Mouse (Mus musculus): ENCODE measurements at regions not wholly inside any gene's neighbourhood (a gene's known extent, or its start where the extent isn't known, plus 50 kb on each side); places are given as distances from the start of the nearest gene placed in this dataset.

GRCm38 (mm10) chr3:139844443-139844842, 638.9 kb downstream of the Stpg2 start:
- H3K36me3 ChIP-seq, result no peaks in the 10 kb centered on the region
- no peak overlapping the region for H3K4me2 ChIP-seq
- no peak overlapping the region for H3K27ac ChIP-seq
- no peaks in the 10 kb centered on the region for H3K9me3 ChIP-seq
- no peak overlapping the region for H3K4me3 ChIP-seq
- 0 out of 2 replicates have a peak, but pooled peaks cover 4% of the 10 kb centered on the region for H3K4me1 ChIP-seq
- H3K9ac ChIP-seq, result no peak overlapping the region
- H3K27me3 ChIP-seq, result no peaks in the 10 kb centered on the region
- ATAC-seq (ENCODE audit: insufficient number of reproducible peaks, insufficient read depth, low FRiP score, low TSS enrichment, low read depth), result no peak
- WGBS, result 66% methylated on average over 3 of the region's 3 CpGs

GRCm38 (mm10) chr3:139847826-139848225, 642.3 kb downstream of the Stpg2 start:
- H3K27ac ChIP-seq, result no peak overlapping the region
- no peak for ATAC-seq (ENCODE audit: insufficient number of reproducible peaks, insufficient read depth, low FRiP score, low TSS enrichment, low read depth)
- 0 out of 2 replicates have a peak, but pooled peaks cover 4% of the 10 kb centered on the region for H3K4me1 ChIP-seq

GRCm38 (mm10) chr3:139859966-139860635, 654.6 kb downstream of the Stpg2 start:
- Histone ChIP-seq H3K9me3 (no peaks in the 10 kb centered on the region), H3K4me1 (peaks cover 20% of the 10 kb centered on the region), H3K36me3 (no peaks in the 10 kb centered on the region), H3K4me2 (peak overlapping the region; percentile 53), H3K4me3 (peak overlapping the region; percentile 23), H3K9ac (no peak overlapping the region), H3K27ac (peak overlapping the region; percentile 83), H3K27me3 (no peaks in the 10 kb centered on the region)
- 18% methylated on average over 16 of the region's 16 CpGs for WGBS
- peak; percentile 84 for ATAC-seq (ENCODE audit: insufficient number of reproducible peaks, insufficient read depth, low FRiP score, low TSS enrichment, low read depth)

More at GRCm38 (mm10) chr3:139847826-139848225, 642.3 kb downstream of the Stpg2 start:
- Histone ChIP-seq H3K36me3 (no peaks in the 10 kb centered on the region), H3K9ac (no peak overlapping the region), H3K27me3 (no peaks in the 10 kb centered on the region), H3K9me3 (no peaks in the 10 kb centered on the region), H3K4me2 (no peak overlapping the region), H3K4me3 (no peak overlapping the region)
- WGBS, result 54% methylated on average over 5 of the region's 5 CpGs

GRCm38 (mm10) chr3:139860831-139861371, 655.4 kb downstream of the Stpg2 start:
- H3K36me3 ChIP-seq, result no peaks in the 10 kb centered on the region
- peak overlapping the region; percentile 53 for H3K4me2 ChIP-seq
- H3K9me3 ChIP-seq, result no peaks in the 10 kb centered on the region
- H3K27me3 ChIP-seq, result no peaks in the 10 kb centered on the region
- peak overlapping the region; percentile 23 for H3K4me3 ChIP-seq
- ATAC-seq (ENCODE audit: insufficient number of reproducible peaks, insufficient read depth, low FRiP score, low TSS enrichment, low read depth), result peak; percentile 32; the same call in 1 of the 2 replicates
- H3K9ac ChIP-seq, result 0 out of 2 replicates have a peak overlapping the region, but pooled peaks have one; percentile 6
- H3K27ac ChIP-seq, result peak overlapping the region; percentile 83
- peaks cover 20% of the 10 kb centered on the region for H3K4me1 ChIP-seq
- WGBS, result 9% methylated on average over 9 of the region's 9 CpGs

GRCm38 (mm10) chr3:139866329-139866728, 660.8 kb downstream of the Stpg2 start:
- no peak overlapping the region for H3K4me3 ChIP-seq
- no peak for ATAC-seq (ENCODE audit: insufficient number of reproducible peaks, insufficient read depth, low FRiP score, low TSS enrichment, low read depth)
- peaks cover 4% of the 10 kb centered on the region for H3K4me1 ChIP-seq
- H3K9me3 ChIP-seq, result no peaks in the 10 kb centered on the region
- no peak overlapping the region for H3K9ac ChIP-seq
- H3K36me3 ChIP-seq, result no peaks in the 10 kb centered on the region
- no peaks in the 10 kb centered on the region for H3K27me3 ChIP-seq
- no peak overlapping the region for H3K4me2 ChIP-seq
- H3K27ac ChIP-seq, result no peak overlapping the region

GRCm38 (mm10) chr3:139867030-139867429, 661.5 kb downstream of the Stpg2 start:
- WGBS, result 78% methylated on average over 4 of the region's 4 CpGs
- no peaks in the 10 kb centered on the region for H3K4me1 ChIP-seq

GRCm38 (mm10) chr3:139867499-139867898, 662.0 kb downstream of the Stpg2 start:
- H3K9me3 ChIP-seq, result no peaks in the 10 kb centered on the region
- H3K4me1 ChIP-seq, result no peaks in the 10 kb centered on the region
- WGBS, result 77% methylated on average over 3 of the region's 3 CpGs
- no peak overlapping the region for H3K4me2 ChIP-seq
- no peak for ATAC-seq (ENCODE audit: insufficient number of reproducible peaks, insufficient read depth, low FRiP score, low TSS enrichment, low read depth)
- H3K27me3 ChIP-seq, result no peaks in the 10 kb centered on the region
- no peak overlapping the region for H3K27ac ChIP-seq
- no peak overlapping the region for H3K9ac ChIP-seq
- no peaks in the 10 kb centered on the region for H3K36me3 ChIP-seq
- no peak overlapping the region for H3K4me3 ChIP-seq

More at GRCm38 (mm10) chr3:139867030-139867429, 661.5 kb downstream of the Stpg2 start:
- no peaks in the 10 kb centered on the region for H3K36me3 ChIP-seq
- no peak for ATAC-seq (ENCODE audit: insufficient number of reproducible peaks, insufficient read depth, low FRiP score, low TSS enrichment, low read depth)
- H3K27me3 ChIP-seq, result no peaks in the 10 kb centered on the region
- H3K9ac ChIP-seq, result no peak overlapping the region
- no peak overlapping the region for H3K27ac ChIP-seq
- no peak overlapping the region for H3K4me2 ChIP-seq
- no peak overlapping the region for H3K4me3 ChIP-seq
- H3K9me3 ChIP-seq, result no peaks in the 10 kb centered on the region

GRCm38 (mm10) chr3:139869779-139870178, 664.3 kb downstream of the Stpg2 start:
- no peaks in the 10 kb centered on the region for H3K4me1 ChIP-seq
- no peaks in the 10 kb centered on the region for H3K27me3 ChIP-seq
- 87% methylated on average over 3 of the region's 3 CpGs for WGBS
- no peak for ATAC-seq (ENCODE audit: insufficient number of reproducible peaks, insufficient read depth, low FRiP score, low TSS enrichment, low read depth)
- no peak overlapping the region for H3K9ac ChIP-seq
- H3K9me3 ChIP-seq, result no peaks in the 10 kb centered on the region
- no peaks in the 10 kb centered on the region for H3K36me3 ChIP-seq
- H3K4me2 ChIP-seq, result no peak overlapping the region
- H3K27ac ChIP-seq, result no peak overlapping the region
- H3K4me3 ChIP-seq, result no peak overlapping the region

GRCm38 (mm10) chr3:139885942-139886860, 680.7 kb downstream of the Stpg2 start:
- no peak for ATAC-seq (ENCODE audit: insufficient number of reproducible peaks, insufficient read depth, low FRiP score, low TSS enrichment, low read depth)
- Histone ChIP-seq H3K9ac (no peak overlapping the region), H3K27ac (no peak overlapping the region), H3K27me3 (peaks cover 4% of the 10 kb centered on the region; the same call in 1 of the 2 replicates), H3K4me1 (0 out of 2 replicates have a peak, but pooled peaks cover 4% of the 10 kb centered on the region), H3K4me2 (no peak overlapping the region), H3K36me3 (no peaks in the 10 kb centered on the region), H3K9me3 (no peaks in the 10 kb centered on the region), H3K4me3 (no peak overlapping the region)
- WGBS, result 54% methylated on average over 14 of the region's 14 CpGs

- Histone ChIP-seq H3K4me2 (no peak overlapping the region), H3K9ac (no peak overlapping the region), H3K4me3 (no peak overlapping the region)
Measured at GRCm38 (mm10) chr3:139887265-139887664, 681.8 kb downstream of the Stpg2 start.

GRCm38 (mm10) chr3:139888537-139888936, 683.0 kb downstream of the Stpg2 start:
- Histone ChIP-seq H3K27me3 (peaks cover 4% of the 10 kb centered on the region; the same call in 1 of the 2 replicates), H3K9me3 (no peaks in the 10 kb centered on the region), H3K4me1 (0 out of 2 replicates have a peak, but pooled peaks cover 4% of the 10 kb centered on the region), H3K36me3 (no peaks in the 10 kb centered on the region), H3K4me2 (no peak overlapping the region), H3K4me3 (no peak overlapping the region), H3K27ac (no peak overlapping the region), H3K9ac (no peak overlapping the region)
- no peak for ATAC-seq (ENCODE audit: insufficient number of reproducible peaks, insufficient read depth, low FRiP score, low TSS enrichment, low read depth)
- 80% methylated on average over 1 of the region's 1 CpGs for WGBS

More at GRCm38 (mm10) chr3:139887265-139887664, 681.8 kb downstream of the Stpg2 start:
- H3K36me3 ChIP-seq, result no peaks in the 10 kb centered on the region
- H3K4me1 ChIP-seq, result 0 out of 2 replicates have a peak, but pooled peaks cover 4% of the 10 kb centered on the region
- no peak for ATAC-seq (ENCODE audit: insufficient number of reproducible peaks, insufficient read depth, low FRiP score, low TSS enrichment, low read depth)
- no peaks in the 10 kb centered on the region for H3K9me3 ChIP-seq
- no peak overlapping the region for H3K27ac ChIP-seq
- WGBS, result 77% methylated on average over 5 of the region's 5 CpGs
- H3K27me3 ChIP-seq, result peaks cover 4% of the 10 kb centered on the region; the same call in 1 of the 2 replicates
